Mouse (Mus musculus): ENCODE measurements around the gene Zbtb11. TPM values are rescaled to one million over a fixed set of nuclear protein-coding genes. Genes with fewer than 3 reads are reported as not detected.
A peak's percentile ranks its signal among the peaks of the same experiment; 100 is the strongest.
"Not testable (repeated sequence)": the region's sequence is repeated elsewhere in the genome, so short reads cannot be mapped to it uniquely, and the experiment has no call there.

Gene Zbtb11
- polyA plus RNA-seq (2015; fragmentation: Nextera tagmentation; extraction: Ambion mirVana), result 10.9 and 13.1 TPM in 2 replicates

- H3K4me2 ChIP-seq, result peak within 1 kb of the TSS; percentile 90
- peak within 1 kb of the TSS; percentile 100 for H3K4me3 ChIP-seq (replicated peaks)
- peaks cover 67% of the 10 kb centered on the region for H3K4me1 ChIP-seq (replicated peaks)
- no peaks in the 10 kb centered on the region for H3K27me3 ChIP-seq
- ATAC-seq (ENCODE audit: low read depth), result peak; percentile 90
- under 1% methylated on average over 79 of the region's 86 CpGs for WGBS (ENCODE audit: insufficient replicate concordance)
- H3K36me3 ChIP-seq, result peaks cover 53% of the 10 kb centered on the region
- H3K9me3 ChIP-seq (replicated peaks), result no peaks in the 10 kb centered on the region
- H3K9ac ChIP-seq, result peak within 1 kb of the TSS; percentile 100
- H3K27ac ChIP-seq, result peak within 1 kb of the TSS; percentile 95
- DNase-seq, result peak; percentile 98
These were observed at the start of gene Zbtb11 for GRCm38 (mm10) chr16:55973431-55974255. Zbtb11 (plus strand) TSS chr16:55973883.

- no peaks in the 10 kb centered on the region for H3K9me3 ChIP-seq (replicated peaks)
- H3K27me3 ChIP-seq, result no peaks in the 10 kb centered on the region
- peaks cover 21% of the 10 kb centered on the region for H3K36me3 ChIP-seq
- no peak overlapping the region for H3K4me3 ChIP-seq (replicated peaks)
- H3K4me2 ChIP-seq, result no peak overlapping the region
- H3K4me1 ChIP-seq (replicated peaks), result peaks cover 18% of the 10 kb centered on the region
- H3K9ac ChIP-seq, result no peak overlapping the region
- 50% methylated on average over 4 of the region's 4 CpGs for WGBS (ENCODE audit: insufficient replicate concordance)
- peak; percentile 84 for ATAC-seq (ENCODE audit: low read depth)
- H3K27ac ChIP-seq, result no peak overlapping the region
- DNase-seq, result no peak
These were observed 49.7 kb upstream of the Zbtb11 start for GRCm38 (mm10) chr16:55924010-55924409.

DNA sequence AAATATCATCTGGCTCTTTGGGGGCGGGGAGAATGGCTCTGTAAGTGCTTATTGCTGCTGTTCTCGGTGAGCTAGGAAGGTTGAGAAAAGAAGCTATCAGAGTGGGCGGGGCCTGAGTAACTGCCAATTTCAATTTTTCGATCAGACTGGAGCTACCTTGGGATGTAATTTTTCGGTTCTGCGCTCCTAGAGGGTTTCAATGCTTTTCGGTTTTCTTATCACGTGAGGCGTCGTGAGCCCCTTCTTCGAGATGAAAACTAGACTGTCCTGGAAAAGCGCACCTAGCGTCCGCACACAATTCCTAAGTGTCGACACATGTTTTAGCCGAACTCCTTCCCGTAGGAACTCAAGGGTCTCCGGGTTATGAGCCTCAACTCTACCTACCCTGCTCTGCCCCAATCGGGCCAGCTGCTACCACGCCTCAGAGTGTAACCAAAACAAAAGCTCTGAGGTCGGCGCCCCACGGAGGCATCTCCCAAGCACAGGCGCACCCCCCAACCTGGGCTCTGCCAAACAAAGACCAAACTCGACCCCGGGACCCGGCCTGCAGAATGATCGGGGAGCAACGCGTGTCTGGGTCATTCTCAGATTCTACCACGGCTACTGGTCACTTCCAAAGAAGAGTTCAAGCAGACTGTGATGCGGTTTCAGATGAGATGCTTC, 39.9 kb upstream of the Zbtb11 start:
- peak overlapping the region; percentile 82 for H3K4me2 ChIP-seq
- peak overlapping the region; percentile 79 for H3K4me3 ChIP-seq (replicated peaks)
- peak overlapping the region; percentile 67 for H3K27ac ChIP-seq
- H3K36me3 ChIP-seq, result no peaks in the 10 kb centered on the region
- ATAC-seq (ENCODE audit: low read depth) (peak; percentile 22), DNase-seq (peak; percentile 41)
- H3K9ac ChIP-seq, result peak overlapping the region; percentile 84
- WGBS (ENCODE audit: insufficient replicate concordance), result under 1% methylated on average over 32 of the region's 32 CpGs
- H3K27me3 ChIP-seq, result no peaks in the 10 kb centered on the region
- H3K9me3 ChIP-seq (replicated peaks), result no peaks in the 10 kb centered on the region
- peaks cover 15% of the 10 kb centered on the region for H3K4me1 ChIP-seq (replicated peaks)

- H3K27ac ChIP-seq, result peak within 1 kb of the TSS; percentile 67
- H3K4me2 ChIP-seq, result peak within 1 kb of the TSS; percentile 82
- H3K9ac ChIP-seq, result peak within 1 kb of the TSS; percentile 84
- WGBS (ENCODE audit: insufficient replicate concordance), result under 1% methylated on average over 24 of the region's 24 CpGs
- no peaks in the 10 kb centered on the region for H3K27me3 ChIP-seq
- H3K4me3 ChIP-seq (replicated peaks), result peak within 1 kb of the TSS; percentile 79
- H3K9me3 ChIP-seq (replicated peaks), result no peaks in the 10 kb centered on the region
- H3K36me3 ChIP-seq, result no peaks in the 10 kb centered on the region
- DNase-seq (peak; percentile 90), ATAC-seq (ENCODE audit: low read depth) (peak; percentile 99)
- H3K4me1 ChIP-seq (replicated peaks), result peaks cover 15% of the 10 kb centered on the region
These were observed 39.1 kb upstream of the Zbtb11 start, which contains the start of gene Cep97 for GRCm38 (mm10) chr16:55934453-55935037. Cep97 (minus strand) TSS chr16:55934855.

GRCm38 (mm10) chr16:55938761-55939160, 34.9 kb upstream of the Zbtb11 start:
- Histone ChIP-seq H3K4me3 (replicated peaks) (no peak overlapping the region), H3K9ac (no peak overlapping the region), H3K36me3 (no peaks in the 10 kb centered on the region), H3K27me3 (no peaks in the 10 kb centered on the region), H3K27ac (no peak overlapping the region), H3K4me1 (replicated peaks) (no peaks in the 10 kb centered on the region), H3K4me2 (no peak overlapping the region), H3K9me3 (replicated peaks) (no peaks in the 10 kb centered on the region)
- ATAC-seq (ENCODE audit: low read depth), result no peak
- no peak for DNase-seq
- WGBS (ENCODE audit: insufficient replicate concordance), result 78% methylated on average over 4 of the region's 4 CpGs

GRCm38 (mm10) chr16:55939703-55940102, 34.0 kb upstream of the Zbtb11 start:
- H3K4me2 ChIP-seq, result no peak overlapping the region
- no peaks in the 10 kb centered on the region for H3K9me3 ChIP-seq (replicated peaks)
- WGBS (ENCODE audit: insufficient replicate concordance), result 75% methylated on average over 6 of the region's 6 CpGs
- no peak overlapping the region for H3K27ac ChIP-seq
- DNase-seq (no peak), ATAC-seq (ENCODE audit: low read depth) (peak; percentile 56; the same call in 1 of the 2 replicates)
- H3K27me3 ChIP-seq, result no peaks in the 10 kb centered on the region
- H3K4me3 ChIP-seq (replicated peaks), result no peak overlapping the region
- H3K9ac ChIP-seq, result no peak overlapping the region
- H3K36me3 ChIP-seq, result no peaks in the 10 kb centered on the region
- H3K4me1 ChIP-seq (replicated peaks), result no peaks in the 10 kb centered on the region

- DNase-seq (no peak), ATAC-seq (ENCODE audit: low read depth) (no peak)
- H3K4me1 ChIP-seq (replicated peaks), result no peaks in the 10 kb centered on the region
- H3K27ac ChIP-seq, result no peak overlapping the region
- H3K4me3 ChIP-seq (replicated peaks), result no peak overlapping the region
- no peaks in the 10 kb centered on the region for H3K27me3 ChIP-seq
- H3K4me2 ChIP-seq, result no peak overlapping the region
- H3K36me3 ChIP-seq, result no peaks in the 10 kb centered on the region
- WGBS (ENCODE audit: insufficient replicate concordance), result 85% methylated on average over 4 of the region's 4 CpGs
- no peaks in the 10 kb centered on the region for H3K9me3 ChIP-seq (replicated peaks)
- no peak overlapping the region for H3K9ac ChIP-seq
These were observed 32.9 kb upstream of the Zbtb11 start for GRCm38 (mm10) chr16:55940781-55941180.

- Histone ChIP-seq H3K36me3 (no peaks in the 10 kb centered on the region), H3K9ac (no peak overlapping the region), H3K4me3 (replicated peaks) (no peak overlapping the region), H3K4me1 (replicated peaks) (peaks cover 7% of the 10 kb centered on the region), H3K27me3 (no peaks in the 10 kb centered on the region), H3K9me3 (replicated peaks) (no peaks in the 10 kb centered on the region), H3K27ac (no peak overlapping the region), H3K4me2 (no peak overlapping the region)
- ATAC-seq (ENCODE audit: low read depth), result no peak
- WGBS (ENCODE audit: insufficient replicate concordance), result 47% methylated on average over 3 of the region's 3 CpGs
- no peak for DNase-seq
These were observed 26.4 kb upstream of the Zbtb11 start for GRCm38 (mm10) chr16:55947266-55947665.

GRCm38 (mm10) chr16:55947876-55948410, 25.7 kb upstream of the Zbtb11 start:
- H3K4me3 ChIP-seq (replicated peaks), result not testable (repeated sequence)
- 73% methylated on average over 2 of the region's 2 CpGs for WGBS (ENCODE audit: insufficient replicate concordance)

GRCm38 (mm10) chr16:55948963-55949362, 24.7 kb upstream of the Zbtb11 start:
- H3K27ac ChIP-seq, result no peak overlapping the region
- H3K9me3 ChIP-seq (replicated peaks), result no peaks in the 10 kb centered on the region
- 0 out of 2 replicates have a peak overlapping the region, but pooled peaks have one; percentile 4 for H3K4me2 ChIP-seq
- no peaks in the 10 kb centered on the region for H3K36me3 ChIP-seq
- H3K9ac ChIP-seq, result no peak overlapping the region
- peaks cover 7% of the 10 kb centered on the region for H3K4me1 ChIP-seq (replicated peaks)
- 12% methylated on average over 7 of the region's 7 CpGs for WGBS (ENCODE audit: insufficient replicate concordance)
- DNase-seq, result no peak
- no peaks in the 10 kb centered on the region for H3K27me3 ChIP-seq
- H3K4me3 ChIP-seq (replicated peaks), result no peak overlapping the region
- ATAC-seq (ENCODE audit: low read depth), result no peak

More at GRCm38 (mm10) chr16:55947876-55948410, 25.7 kb upstream of the Zbtb11 start:
- not testable (repeated sequence) for H3K27ac ChIP-seq; H3K9ac ChIP-seq; H3K27me3 ChIP-seq; H3K36me3 ChIP-seq; H3K4me1 ChIP-seq (replicated peaks); DNase-seq; H3K9me3 ChIP-seq (replicated peaks); H3K4me2 ChIP-seq; ATAC-seq (ENCODE audit: low read depth)

GRCm38 (mm10) chr16:55950462-55950861, 23.2 kb upstream of the Zbtb11 start:
- Histone ChIP-seq H3K9ac (no peak overlapping the region), H3K4me1 (replicated peaks) (peaks cover 7% of the 10 kb centered on the region), H3K4me2 (no peak overlapping the region), H3K9me3 (replicated peaks) (no peaks in the 10 kb centered on the region), H3K27ac (no peak overlapping the region), H3K36me3 (no peaks in the 10 kb centered on the region), H3K27me3 (no peaks in the 10 kb centered on the region), H3K4me3 (replicated peaks) (no peak overlapping the region)
- DNase-seq (no peak), ATAC-seq (ENCODE audit: low read depth) (no peak)
- 68% methylated on average over 3 of the region's 3 CpGs for WGBS (ENCODE audit: insufficient replicate concordance)

All from liver, embryonic 13.5 days (tissue).